Comparison of ENCODE assay signal across 8 mouse cellular contexts in genomic region chr10:102158809-102159208, GRCm38 (mm10).
DNase-seq lines count a peak whose midpoint lies in the region; ATAC-seq and TF ChIP-seq lines count a peak whose summit lies in the region.

No protein-coding gene starts in this region.

- H3K9me3 ChIP-seq in heart, embryonic 12.5 days (replicated peaks): no peaks in the 10 kb centered on the region
- no peaks in the 10 kb centered on the region for H3K9me3 ChIP-seq in hindbrain, embryonic 13.5 days
- H3K9me3 ChIP-seq in liver, embryonic 11.5 days (ENCODE audit: control insufficient read depth, low read length): no peaks in the 10 kb centered on the region
- H3K9me3 ChIP-seq in stomach, postnatal 0 days (ENCODE audit: control insufficient read depth, low read length): no peaks in the 10 kb centered on the region

- H3K9ac ChIP-seq in heart, embryonic 12.5 days: no peak overlapping the region
- H3K9ac ChIP-seq in hindbrain, embryonic 13.5 days: peak overlapping the region; percentile 69
- no peak overlapping the region for H3K9ac ChIP-seq in liver, embryonic 11.5 days (ENCODE audit: low read depth, low read length)
- H3K9ac ChIP-seq in stomach, postnatal 0 days (ENCODE audit: low read length): peak overlapping the region; percentile 35; the same call in 1 of the 2 replicates

- WGBS in heart, embryonic 12.5 days: 45% methylated on average over 12 of the region's 12 CpGs
- WGBS in hindbrain, embryonic 13.5 days: 10% methylated on average over 12 of the region's 12 CpGs
- 43% methylated on average over 12 of the region's 12 CpGs for WGBS in liver, embryonic 11.5 days
- 6% methylated on average over 12 of the region's 12 CpGs for WGBS in stomach, postnatal 0 days

- intact Hi-C loops in heart, postnatal 14 days (cut with DNase I): no loop called here

- no peaks in the 10 kb centered on the region for H3K36me3 ChIP-seq in heart, embryonic 12.5 days
- H3K36me3 ChIP-seq in hindbrain, embryonic 13.5 days: no peaks in the 10 kb centered on the region
- no peaks in the 10 kb centered on the region for H3K36me3 ChIP-seq in liver, embryonic 11.5 days (ENCODE audit: control insufficient read depth, insufficient read depth, low read length)
- no peaks in the 10 kb centered on the region for H3K36me3 ChIP-seq in stomach, postnatal 0 days (ENCODE audit: control insufficient read depth, insufficient read depth, low read length)

- no peak for TF ChIP-seq CTCF in stomach, postnatal 0 days (IDR thresholded peaks at IDR 0.05; ENCODE audit: low read depth)

- no peaks in the 10 kb centered on the region for H3K27me3 ChIP-seq in heart, embryonic 12.5 days (replicated peaks)
- H3K27me3 ChIP-seq in hindbrain, embryonic 13.5 days: no peaks in the 10 kb centered on the region
- H3K27me3 ChIP-seq in liver, embryonic 11.5 days (replicated peaks; ENCODE audit: control insufficient read depth, insufficient read depth, low read length): no peaks in the 10 kb centered on the region
- H3K27me3 ChIP-seq in stomach, postnatal 0 days (ENCODE audit: control insufficient read depth, insufficient read depth, low read length): no peaks in the 10 kb centered on the region

- H3K4me1 ChIP-seq in heart, embryonic 12.5 days (replicated peaks): no peaks in the 10 kb centered on the region
- 0 out of 2 replicates have a peak, but pooled peaks cover 3% of the 10 kb centered on the region for H3K4me1 ChIP-seq in hindbrain, embryonic 13.5 days (replicated peaks)
- H3K4me1 ChIP-seq in liver, embryonic 11.5 days (replicated peaks; ENCODE audit: control insufficient read depth, insufficient read depth, low read length): no peaks in the 10 kb centered on the region
- H3K4me1 ChIP-seq in stomach, postnatal 0 days (replicated peaks; ENCODE audit: control insufficient read depth, insufficient read depth): no peaks in the 10 kb centered on the region

- no peak for ATAC-seq in heart, embryonic 12.5 days (ENCODE audit: insufficient number of reproducible peaks, low FRiP score)
- ATAC-seq in hindbrain, embryonic 13.5 days (ENCODE audit: low FRiP score): peak; percentile 87
- no peak for ATAC-seq in liver, embryonic 11.5 days (replicated peaks; ENCODE audit: low FRiP score)
- no peak for ATAC-seq in stomach, postnatal 0 days (ENCODE audit: low FRiP score, low TSS enrichment)

- H3K27ac ChIP-seq in heart, embryonic 12.5 days (ENCODE audit: poor library complexity, severe bottlenecking): no peak overlapping the region
- peak overlapping the region; percentile 77 for H3K27ac ChIP-seq in hindbrain, embryonic 13.5 days
- no peak overlapping the region for H3K27ac ChIP-seq in liver, embryonic 11.5 days (ENCODE audit: low read depth, low read length)
- no peak overlapping the region for H3K27ac ChIP-seq in stomach, postnatal 0 days (replicated peaks)

- DNase-seq in heart, postnatal 14 days: no peak
- DNase-seq in cerebellum, postnatal 10 days: peak; percentile 33 to 48
- DNase-seq in liver, embryonic 11.5 days (ENCODE audit: low spot score): no peak
- DNase-seq in stomach, postnatal 0 days (ENCODE audit: low spot score): no peak
- DNase-seq in heart, adult 8-10 months (ENCODE audit: low spot score): no peak
- DNase-seq in thymus, postnatal 14 days: no peak

- peak overlapping the region; percentile 46 for H3K4me2 ChIP-seq in heart, embryonic 12.5 days
- H3K4me2 ChIP-seq in hindbrain, embryonic 13.5 days: peak overlapping the region; percentile 46
- peak overlapping the region; percentile 49 for H3K4me2 ChIP-seq in liver, embryonic 11.5 days
- peak overlapping the region; percentile 46 for H3K4me2 ChIP-seq in stomach, postnatal 0 days (replicated peaks; ENCODE audit: low read depth)

- no peak for TF ChIP-seq EP300 in stomach, postnatal 0 days (optimal IDR thresholded peaks at IDR 0.05)

- no peak overlapping the region for H3K4me3 ChIP-seq in heart, embryonic 12.5 days
- H3K4me3 ChIP-seq in hindbrain, embryonic 13.5 days: peak overlapping the region; percentile 39
- no peak overlapping the region for H3K4me3 ChIP-seq in liver, embryonic 11.5 days (ENCODE audit: low read depth, low read length)
- no peak overlapping the region for H3K4me3 ChIP-seq in stomach, postnatal 0 days (ENCODE audit: low read depth, low read length)

Comparison
In these comparisons a context has a peak if more than half of its experiments do, and no peak if none do; other contexts are left out.
1. H3K9ac ChIP-seq: peak in hindbrain, embryonic 13.5 days (single experiment) and stomach, postnatal 0 days (single experiment); none in heart, embryonic 12.5 days (single experiment) and liver, embryonic 11.5 days (single experiment).
2. DNase-seq: peak in cerebellum, postnatal 10 days (2 of 2); none in heart, postnatal 14 days (0 of 2), liver, embryonic 11.5 days (single experiment), stomach, postnatal 0 days (single experiment), heart, adult 8-10 months (single experiment) and thymus, postnatal 14 days (single experiment).
3. Peak in every context shown above with its lines, with median percentiles within 50 percentile points of each other: H3K4me2 ChIP-seq.